Mouse (Mus musculus): ENCODE measurements at regions not wholly inside any gene's neighbourhood (a gene's known extent, or its start where the extent isn't known, plus 50 kb on each side); places are given as distances from the start of the nearest gene placed in this dataset.
"Not testable (repeated sequence)": the region's sequence is repeated elsewhere in the genome, so short reads cannot be mapped to it uniquely, and the experiment has no call there.

- peak; percentile 39 for DNase-seq
Observed at GRCm38 (mm10) chr4:145774241-145774761, 94.3 kb upstream of the Zfp986 start.

- DNase-seq, result not testable (repeated sequence)
Observed at GRCm38 (mm10) chr4:145774884-145775283, 93.7 kb upstream of the Zfp986 start.

GRCm38 (mm10) chr4:145776531-145776930 is 92.1 kb upstream of the Zfp986 start:
- not testable (repeated sequence) for DNase-seq

GRCm38 (mm10) chr4:145781281-145781896 is 87.2 kb upstream of the Zfp986 start:
- not testable (repeated sequence) for DNase-seq

- DNase-seq, result not testable (repeated sequence)
Observed at GRCm38 (mm10) chr4:145814674-145815073, 53.9 kb upstream of the Zfp986 start.

Measured in lung, postnatal 10 days (tissue).